Mouse (Mus musculus) cortical plate, adult 2 months (tissue): ENCODE data around the gene Chd6.

ENCODE experiments used
- CTCF ChIP-seq: fragments of 200-500 bp; IDR thresholded peaks from 2 replicates; pipeline ENCODE4 v1.5.1; 2011; ENCODE audit warnings: mild to moderate bottlenecking, control low read depth, low read length; ENCODE audit not compliant: insufficient read depth; ENCODE audit errors: extremely low read depth
- POLR2A ChIP-seq: fragments of 200-500 bp; IDR thresholded peaks from 2 replicates; pipeline ENCODE4 v1.6.1; 2011; ENCODE audit warnings: mild to moderate bottlenecking, low read length, control low read depth; ENCODE audit not compliant: insufficient read depth; ENCODE audit errors: extremely low read depth

DNA sequence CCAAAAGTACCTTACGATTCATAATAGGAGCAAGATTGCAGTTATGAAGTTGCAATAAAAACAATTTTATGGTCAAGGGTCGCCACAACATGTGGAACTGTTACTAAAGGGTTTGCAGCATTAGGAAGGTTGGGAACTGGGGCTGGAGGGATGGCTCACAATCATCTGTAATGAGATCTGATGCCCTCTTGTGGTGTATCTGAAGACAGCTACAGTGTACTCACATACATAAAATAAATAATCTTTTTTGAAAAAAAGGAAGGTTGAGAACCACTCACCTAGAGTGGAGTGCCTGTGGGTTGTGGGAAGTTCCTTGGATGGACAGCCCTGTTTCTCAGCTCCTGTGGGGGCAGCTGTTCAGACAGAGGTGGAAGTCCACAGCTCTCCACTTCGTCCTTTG is 166.4 kb downstream of the Chd6 start:
- TF ChIP-seq CTCF, result peak; percentile 40; the same call in 1 of the 2 replicates
- no peak for TF ChIP-seq POLR2A
